Mouse (Mus musculus) embryo, embryonic 11 days (tissue): Measurements from ENCODE around the gene Gemin4.
"Not testable (repeated sequence)": the region's sequence is repeated elsewhere in the genome, so short reads cannot be mapped to it uniquely, and the experiment has no call there.

Experiments
- DNase-seq: peaks from one replicate; pipeline ENCODE4 v3.0.0-alpha.2; 2015

The Gemin4 gene

GRCm38 (mm10) chr11:76216049-76216540 lies 1.4 kb downstream of the Gemin4 start:
- no peak for DNase-seq

GRCm38 (mm10) chr11:76215011-76215410 lies 2.5 kb downstream of the Gemin4 start:
- DNase-seq: no peak

- no peak for DNase-seq
These were observed 3.6 kb downstream of the Gemin4 start for GRCm38 (mm10) chr11:76213841-76214240.

GRCm38 (mm10) chr11:76211595-76211994 lies 5.9 kb downstream of the Gemin4 start:
- DNase-seq: not testable (repeated sequence)

GRCm38 (mm10) chr11:76210228-76210985 lies 7.1 kb downstream of the Gemin4 start:
- DNase-seq: no peak

- DNase-seq: no peak
These were observed 10.7 kb downstream of the Gemin4 start for GRCm38 (mm10) chr11:76206793-76207192.

- peak; percentile 93 for DNase-seq
These were observed 15.4 kb downstream of the Gemin4 start for GRCm38 (mm10) chr11:76201761-76202674.

- DNase-seq: no peak
These were observed 20.4 kb downstream of the Gemin4 start for GRCm38 (mm10) chr11:76196977-76197469.

GRCm38 (mm10) chr11:76196275-76196976 lies 21.0 kb downstream of the Gemin4 start:
- DNase-seq: no peak

GRCm38 (mm10) chr11:76186908-76187307 lies 30.6 kb downstream of the Gemin4 start:
- DNase-seq: no peak

GRCm38 (mm10) chr11:76183745-76184144 lies 33.7 kb downstream of the Gemin4 start:
- DNase-seq: no peak

- DNase-seq: no peak
These were observed 37.3 kb downstream of the Gemin4 start for GRCm38 (mm10) chr11:76180146-76180540.

GRCm38 (mm10) chr11:76179495-76180145 lies 37.8 kb downstream of the Gemin4 start, which contains the start of the genes Vps53 and Fam57a:
Gene Vps53 (minus strand): TSS chr11:76179647.
Gene Fam57a (plus strand): TSS chr11:76179671.
- peak; percentile 92 for DNase-seq

GRCm38 (mm10) chr11:76178726-76179494 lies 38.6 kb downstream of the Gemin4 start:
- DNase-seq: peak; percentile 62

GRCm38 (mm10) chr11:76170207-76170606 lies 47.3 kb downstream of the Gemin4 start:
- no peak for DNase-seq

GRCm38 (mm10) chr11:76168976-76169375 lies 48.5 kb downstream of the Gemin4 start:
- DNase-seq: no peak

- DNase-seq: peak; percentile 74
These were observed 50.2 kb downstream of the Gemin4 start for GRCm38 (mm10) chr11:76167079-76167765.

- no peak for DNase-seq
These were observed 50.8 kb downstream of the Gemin4 start for GRCm38 (mm10) chr11:76166657-76167056.
